22 mouse cellular contexts compared by ENCODE assay signal in the genomic region with DNA sequence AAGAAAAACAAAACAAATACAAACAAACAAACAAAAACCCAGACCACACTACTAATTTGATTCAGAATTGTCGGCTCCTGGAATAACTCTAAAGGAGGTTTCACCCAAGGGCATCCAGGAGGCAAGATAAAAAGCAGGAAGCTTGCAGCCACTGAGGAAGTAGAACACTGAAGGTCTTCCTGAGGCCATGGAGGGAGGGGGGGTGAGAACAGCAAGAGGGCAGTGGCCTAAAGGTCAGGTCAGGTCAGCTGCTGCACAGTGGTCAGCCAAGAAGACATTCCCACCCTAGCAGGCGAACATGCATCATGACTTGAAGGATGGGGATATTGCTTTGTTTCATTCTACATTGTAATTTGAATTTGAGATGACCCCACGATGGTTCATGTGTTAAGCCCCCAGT. TPM values are rescaled to one million over a fixed set of nuclear protein-coding genes. Genes with fewer than 3 reads are reported as not detected.
DNase-seq lines count a peak whose midpoint lies in the region; ATAC-seq and TF ChIP-seq lines count a peak whose summit lies in the region.
"Had no signal": no experiment of that assay in that cellular context is flagged by ENCODE, and none has a peak within 500 bp of the region (broad histone marks: within the 10 kb centered on the region; RNA-seq: fewer than 3 reads in every experiment).

No protein-coding gene starts in this region.

- DNase-seq in kidney, adult 11 months = peak; percentile 53
- DNase-seq in lung, postnatal 10 days = peak; percentile 36
- no peak for DNase-seq in lung, postnatal 0 days (ENCODE audit: low spot score)
- DNase-seq in cerebellum, adult 8-10 months = no peak
- DNase-seq: cerebellum, adult 9-11 months; gastrocnemius, postnatal 36 days; heart, postnatal 4 days; thymus, postnatal 25 days had no signal

- H3K4me3 ChIP-seq in kidney, embryonic 16.5 days (ENCODE audit: low read length) = no peak overlapping the region
- no peak overlapping the region for H3K4me3 ChIP-seq in lung, postnatal 0 days (ENCODE audit: low read depth, low read length)
- H3K4me3 ChIP-seq: embryonic facial prominence, embryonic 10.5 days; heart, embryonic 12.5 days; limb, embryonic 12.5 days; midbrain, embryonic 12.5 days; myocyte; neural tube, embryonic 15.5 days had no signal

- H3K9ac ChIP-seq in kidney, embryonic 16.5 days (replicated peaks; ENCODE audit: low read length) = no peak overlapping the region
- H3K9ac ChIP-seq in lung, postnatal 0 days (replicated peaks; ENCODE audit: low read depth) = no peak overlapping the region
- H3K9ac ChIP-seq: heart, embryonic 12.5 days; limb, embryonic 12.5 days; midbrain, embryonic 12.5 days; neural tube, embryonic 15.5 days had no signal

- no peak overlapping the region for H3K4me2 ChIP-seq in kidney, embryonic 16.5 days (replicated peaks; ENCODE audit: low read depth, low read length)
- no peak overlapping the region for H3K4me2 ChIP-seq in lung, postnatal 0 days (replicated peaks; ENCODE audit: low read depth, low read length)
- H3K4me2 ChIP-seq: heart, embryonic 12.5 days; limb, embryonic 12.5 days; midbrain, embryonic 12.5 days; neural tube, embryonic 15.5 days had no signal

- no peak overlapping the region for H3K27ac ChIP-seq in kidney, embryonic 16.5 days (ENCODE audit: low read length)
- no peak overlapping the region for H3K27ac ChIP-seq in lung, postnatal 0 days (ENCODE audit: low read length)
- H3K27ac ChIP-seq: embryonic facial prominence, embryonic 10.5 days; limb, embryonic 12.5 days; midbrain, embryonic 12.5 days; neural tube, embryonic 15.5 days had no signal

- no peak for TF ChIP-seq CTCF in lung, postnatal 0 days (IDR thresholded peaks at IDR 0.05)

- H3K27me3 ChIP-seq in kidney, embryonic 16.5 days (ENCODE audit: insufficient read depth, low read length) = no peaks in the 10 kb centered on the region
- no peaks in the 10 kb centered on the region for H3K27me3 ChIP-seq in lung, postnatal 0 days (replicated peaks; ENCODE audit: insufficient read depth, low read length)
- H3K27me3 ChIP-seq: heart, embryonic 12.5 days; limb, embryonic 12.5 days; midbrain, embryonic 12.5 days; neural tube, embryonic 15.5 days had no signal

- WGBS in kidney, embryonic 16.5 days = 61% methylated on average over 3 of the region's 3 CpGs
- 70% methylated on average over 3 of the region's 3 CpGs for WGBS in lung, postnatal 0 days

- no peaks in the 10 kb centered on the region for H3K9me3 ChIP-seq in kidney, embryonic 16.5 days (ENCODE audit: low read length)
- no peaks in the 10 kb centered on the region for H3K9me3 ChIP-seq in lung, postnatal 0 days (ENCODE audit: low read length)
- H3K9me3 ChIP-seq: embryonic facial prominence, embryonic 10.5 days; G1E; heart, embryonic 12.5 days; limb, embryonic 12.5 days; midbrain, embryonic 12.5 days; neural tube, embryonic 15.5 days had no signal

- ATAC-seq in kidney, embryonic 16.5 days (ENCODE audit: low FRiP score, low TSS enrichment) = no peak
- no peak for ATAC-seq in lung, postnatal 0 days
- peak; percentile 50 for ATAC-seq in granulocyte monocyte progenitor cell, adult 5-6 weeks (replicated peaks; ENCODE audit: poor library complexity, severe bottlenecking)
- peak; percentile 42; the same call in 1 of the 2 replicates for ATAC-seq in megakaryocyte progenitor cell, adult 5-6 weeks (replicated peaks; ENCODE audit: poor library complexity)
- ATAC-seq: CD4-positive, CD25-positive, alpha-beta regulatory T cell, adult 4 months; forebrain, embryonic 14.5 days; hindbrain, embryonic 16.5 days; intestine, postnatal 0 days had no signal

- no peaks in the 10 kb centered on the region for H3K36me3 ChIP-seq in kidney, embryonic 16.5 days (ENCODE audit: insufficient read depth, low read length)
- no peaks in the 10 kb centered on the region for H3K36me3 ChIP-seq in lung, postnatal 0 days (ENCODE audit: insufficient read depth, low read length)
- H3K36me3 ChIP-seq: embryonic facial prominence, embryonic 10.5 days; G1E; heart, embryonic 12.5 days; limb, embryonic 12.5 days; midbrain, embryonic 12.5 days; neural tube, embryonic 15.5 days had no signal

- 0 out of 2 replicates have a peak, but pooled peaks cover 2% of the 10 kb centered on the region for H3K4me1 ChIP-seq in kidney, embryonic 16.5 days (ENCODE audit: insufficient read depth, low read length)
- peaks cover 4% of the 10 kb centered on the region; the same call in 1 of the 2 replicates for H3K4me1 ChIP-seq in lung, postnatal 0 days (ENCODE audit: insufficient read depth, low read depth, low read length)
- H3K4me1 ChIP-seq: limb, embryonic 12.5 days had no signal

- TF ChIP-seq EP300 in lung, postnatal 0 days (IDR thresholded peaks at IDR 0.05) = no peak

RNA-seq across cellular contexts. Expression of gene Lifr, which starts 17.1 kb away (rescaled TPM):
- 23.7 and 24.8 TPM in 2 replicates for polyA plus RNA-seq in kidney, embryonic 16.5 days (2015; fragmentation: Nextera tagmentation; extraction: Ambion mirVana)
- 29.7 and 35.5 TPM in 2 replicates for polyA plus RNA-seq in lung, postnatal 0 days (2015; fragmentation: Nextera tagmentation; extraction: Ambion mirVana)
- not detected in 2 replicates for total RNA-seq in granulocyte monocyte progenitor cell, adult 5-6 weeks (2014; fragmentation: Nextera tagmentation)
- total RNA-seq in granulocyte monocyte progenitor cell, adult 5-6 weeks (2017) = 0.15 and 1.3 TPM in 2 replicates
- 0.22 and 0.57 TPM in 2 replicates for total RNA-seq in megakaryocyte progenitor cell, adult 5-6 weeks (2015)
- total RNA-seq in megakaryocyte progenitor cell, adult 5-6 weeks (2017) = 0.25 and 0.27 TPM in 2 replicates
- polyA plus RNA-seq: G1E had no signal

Comparison
In these comparisons a context has a peak if more than half of its experiments do, and no peak if none do; other contexts are left out.
1. DNase-seq: peak in kidney, adult 11 months (single experiment) and lung, postnatal 10 days (single experiment); none in lung, postnatal 0 days (single experiment) and cerebellum, adult 8-10 months (single experiment).
2. ATAC-seq: peak in granulocyte monocyte progenitor cell, adult 5-6 weeks (single experiment) and megakaryocyte progenitor cell, adult 5-6 weeks (single experiment); none in kidney, embryonic 16.5 days (single experiment) and lung, postnatal 0 days (single experiment).